Mouse (Mus musculus): Measurements from ENCODE around the gene Ptpa.
A peak's percentile ranks its signal among the peaks of the same experiment; 100 is the strongest.

Gene Ptpa

DNA sequence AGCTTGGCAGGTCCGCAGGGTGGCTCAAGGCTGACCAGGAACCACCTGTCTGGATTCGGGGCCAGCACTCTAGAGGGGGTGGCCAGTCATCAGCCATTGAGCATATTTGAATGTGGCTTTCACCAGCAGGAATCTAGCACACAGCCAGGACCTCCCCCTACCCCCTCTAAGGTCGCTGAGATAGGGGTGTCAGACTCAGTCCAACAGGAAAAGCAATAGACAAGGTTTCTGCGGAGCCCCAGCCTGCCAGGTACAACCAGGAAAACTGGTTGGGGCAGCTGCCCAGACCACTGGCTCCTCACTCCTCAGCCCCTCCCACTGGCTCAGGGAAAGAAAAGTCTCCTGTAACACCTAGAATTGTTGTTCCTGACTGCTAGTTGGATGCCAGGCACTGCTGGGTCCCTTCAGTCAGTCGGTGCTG, 47.5 kb downstream of the Ptpa start:
- no peak for DNase-seq (ENCODE audit: low read depth, low spot score)

DNA sequence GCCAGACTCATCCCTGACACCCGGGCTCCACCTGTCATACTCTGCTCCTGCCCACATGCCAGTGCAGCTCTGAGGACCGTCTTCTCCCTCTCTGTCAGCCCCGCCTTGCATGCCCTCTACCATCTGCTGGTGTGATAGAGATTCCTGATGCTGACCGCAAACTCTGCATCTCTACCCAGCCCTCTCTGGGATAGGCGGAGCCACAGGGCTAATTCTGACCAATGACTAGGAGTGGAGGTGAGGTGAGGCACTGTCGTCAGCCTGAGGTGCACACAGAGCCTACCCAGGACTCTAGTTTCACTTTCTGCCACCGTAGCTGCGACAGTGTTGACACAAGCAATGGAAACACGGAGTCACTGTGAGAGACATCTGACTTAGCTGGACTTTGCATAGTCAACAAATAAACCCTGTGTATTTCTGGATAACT, 48.1 kb downstream of the Ptpa start:
- peak; percentile 78 for DNase-seq (ENCODE audit: low read depth, low spot score)

DNA sequence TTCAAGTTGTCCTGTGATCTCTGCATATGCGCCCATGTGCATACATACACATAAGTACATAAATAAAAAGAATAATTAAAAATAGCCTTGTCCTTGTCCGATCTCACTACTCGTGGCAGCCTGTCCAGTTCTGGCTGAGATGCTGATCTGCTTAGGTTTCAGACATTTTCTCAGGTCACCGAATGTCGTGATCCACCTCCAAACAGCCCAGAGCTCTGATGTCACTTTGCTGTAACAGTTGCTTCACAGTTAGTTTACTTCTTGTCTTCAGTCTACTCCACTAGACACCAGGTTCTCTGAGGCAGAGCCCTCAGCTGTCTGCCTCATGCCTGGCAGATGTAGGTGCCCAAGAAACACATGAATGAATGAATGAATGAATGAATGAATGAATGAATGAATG, 48.6 kb downstream of the Ptpa start:
- no peak for DNase-seq (ENCODE audit: low read depth, low spot score)

DNA sequence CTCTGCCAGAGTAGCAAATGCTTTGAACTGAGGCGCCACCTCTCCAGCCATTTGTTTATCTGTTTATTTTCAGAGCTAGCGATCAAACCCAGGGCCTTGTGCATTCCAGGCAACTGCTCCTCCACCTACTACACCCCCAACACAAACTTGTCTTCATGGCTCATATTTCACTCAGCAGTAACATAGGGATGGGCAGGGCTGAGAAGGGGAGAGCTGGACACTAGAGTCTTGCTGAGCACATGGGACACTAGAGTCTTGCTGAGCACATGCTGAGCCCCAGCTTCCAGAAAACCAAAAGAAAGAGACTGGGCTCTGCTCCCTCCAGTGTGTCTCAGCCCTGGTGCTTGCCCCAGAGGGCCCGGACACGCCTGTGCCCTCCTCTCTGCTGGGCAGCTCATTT, 50.9 kb downstream of the Ptpa start:
- no peak for DNase-seq (ENCODE audit: low read depth, low spot score)

DNA sequence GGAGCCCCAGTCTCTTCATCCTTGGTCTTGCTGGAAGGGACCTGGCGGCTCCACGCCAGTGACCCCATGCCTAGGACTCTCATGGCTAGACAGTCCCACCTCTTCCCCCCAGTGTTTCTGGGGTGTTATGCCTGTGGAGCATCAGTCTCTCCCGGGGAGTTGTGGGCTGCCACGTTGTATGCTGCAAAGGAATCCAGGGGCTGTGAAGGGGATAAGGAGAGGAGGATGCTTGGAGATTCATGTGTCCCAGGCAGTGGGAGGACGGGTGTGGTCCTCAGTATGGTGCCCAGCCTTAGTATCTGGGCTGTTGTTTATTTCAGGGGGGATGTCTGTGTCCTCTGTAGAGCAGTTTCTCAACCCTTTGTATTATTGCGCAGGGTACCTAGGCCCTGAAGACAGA, 53.2 kb downstream of the Ptpa start:
- DNase-seq (ENCODE audit: low read depth, low spot score): no peak

DNA sequence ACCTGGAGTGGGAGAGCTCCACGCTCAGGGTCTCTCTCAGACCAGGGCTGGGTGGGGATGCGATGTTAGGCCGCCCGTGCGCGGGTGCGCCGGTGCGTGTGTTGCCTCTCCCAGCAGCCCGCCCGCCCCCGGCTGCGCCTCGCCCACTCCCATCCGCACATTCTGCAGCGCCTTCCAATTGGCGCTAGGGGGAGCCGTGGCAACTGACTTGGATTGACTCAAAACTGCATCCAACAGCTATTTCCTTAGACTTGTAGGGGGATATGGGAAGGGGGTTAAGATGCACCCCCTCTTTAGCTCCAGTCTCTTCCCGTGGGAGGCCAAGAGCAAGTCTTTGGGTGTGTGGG, 53.9 kb downstream of the Ptpa start:
- peak; percentile 91 for DNase-seq (ENCODE audit: low read depth, low spot score)

DNA sequence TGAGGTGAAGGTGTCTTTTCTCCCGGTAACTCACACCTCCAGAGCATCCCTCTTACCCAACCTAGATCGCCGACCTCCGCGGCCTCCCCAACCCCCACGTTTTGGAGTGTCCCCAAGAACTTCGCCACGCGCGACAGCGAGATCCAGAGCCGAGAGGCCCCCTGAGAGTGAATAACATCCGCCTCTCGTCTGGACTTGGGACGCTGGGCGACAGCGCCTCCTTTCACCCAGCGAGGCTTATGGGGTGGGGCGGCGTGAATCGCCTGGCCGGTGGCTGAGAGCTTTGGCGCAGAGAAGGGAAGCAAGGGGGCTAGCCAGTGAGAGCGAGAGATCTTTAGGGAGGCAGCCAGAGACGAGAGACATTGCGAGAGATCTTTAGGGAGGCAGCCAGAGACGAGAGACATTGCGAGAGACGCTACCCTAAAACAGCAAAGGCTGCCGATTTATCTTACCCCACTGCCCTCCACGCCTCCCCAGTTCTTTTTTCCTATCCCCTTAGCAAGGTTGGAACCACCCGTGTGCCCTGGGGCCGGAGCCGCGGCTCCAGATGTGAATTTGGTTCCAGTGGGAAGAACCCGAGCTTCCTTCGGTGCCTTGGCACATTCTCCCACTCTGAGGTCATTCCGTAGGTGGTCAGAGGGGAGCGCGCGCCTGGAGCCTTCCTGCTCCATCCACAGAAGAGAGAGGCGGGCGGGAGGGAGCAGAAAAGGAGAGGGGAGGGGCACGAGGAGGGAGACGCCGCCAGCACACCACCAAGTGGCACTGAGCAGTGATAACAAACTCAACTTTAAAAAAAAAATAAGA, 54.5 kb downstream of the Ptpa start:
- peak; percentile 88 for DNase-seq (ENCODE audit: low read depth, low spot score)

DNA sequence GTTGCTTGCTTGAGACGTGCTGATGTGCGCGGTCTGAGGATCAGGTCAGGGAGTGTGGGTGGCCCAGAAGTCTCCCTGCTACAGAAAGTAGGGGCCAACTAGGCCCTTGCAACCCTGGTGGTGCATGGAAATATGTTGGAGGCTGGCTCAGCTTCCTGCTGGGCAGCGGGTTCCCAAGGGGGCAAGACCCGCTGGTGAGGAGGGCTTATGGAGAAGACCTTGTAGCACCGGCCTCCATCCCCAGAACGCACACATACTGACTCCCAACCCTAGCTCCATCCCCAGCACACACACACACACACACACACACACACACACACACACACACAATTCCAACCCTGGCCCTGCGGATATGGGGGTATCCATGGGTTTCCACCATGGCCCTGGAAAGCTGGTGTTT, 55.2 kb downstream of the Ptpa start:
- DNase-seq (ENCODE audit: low read depth, low spot score): no peak

DNA sequence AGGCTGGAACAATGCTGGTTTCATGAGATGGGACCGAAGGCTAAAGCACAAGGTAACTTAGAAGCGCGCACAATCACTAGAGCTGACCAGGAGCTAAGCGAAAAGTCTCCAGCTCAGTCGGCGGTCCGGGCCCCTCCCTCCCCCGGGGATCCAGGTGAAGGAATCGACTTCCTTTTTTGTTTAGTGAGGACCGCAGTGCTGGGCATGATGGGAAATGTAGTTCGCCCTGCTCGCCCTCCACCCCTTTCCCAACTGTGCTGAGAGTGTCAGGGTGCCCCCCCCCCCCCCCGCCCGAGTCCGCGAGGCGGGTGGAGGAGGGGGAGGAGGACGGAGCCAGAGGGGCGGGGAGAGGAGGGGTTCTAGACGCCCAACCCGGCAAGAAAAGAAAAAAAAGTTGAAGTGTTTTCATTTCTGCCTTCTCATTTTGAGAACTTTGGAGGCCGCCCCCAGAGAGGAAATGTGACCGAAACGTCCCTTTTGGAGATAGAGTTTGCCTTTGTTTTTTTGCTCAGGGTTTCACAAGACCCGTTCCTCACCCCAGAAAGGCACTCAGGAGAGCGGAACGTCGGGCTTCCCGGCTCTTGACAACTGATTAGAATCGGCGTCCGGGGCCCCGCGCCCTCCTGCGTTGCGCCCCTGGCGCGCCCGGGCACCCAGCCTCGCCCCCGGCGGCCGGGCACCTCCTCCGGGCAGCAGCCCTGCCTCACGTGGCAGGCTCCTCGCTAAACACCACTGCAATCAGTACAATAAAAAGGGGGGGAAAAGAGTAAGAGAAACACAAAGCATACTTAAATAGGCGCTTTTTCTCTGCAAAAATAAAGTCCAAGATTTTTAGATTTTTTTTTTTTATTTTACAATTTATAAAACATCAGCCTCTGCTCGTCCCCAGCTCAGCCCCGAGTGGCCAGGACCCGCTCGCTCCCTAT, 56.2 kb downstream of the Ptpa start:
- peak; percentile 91 for DNase-seq (ENCODE audit: low read depth, low spot score)

DNA sequence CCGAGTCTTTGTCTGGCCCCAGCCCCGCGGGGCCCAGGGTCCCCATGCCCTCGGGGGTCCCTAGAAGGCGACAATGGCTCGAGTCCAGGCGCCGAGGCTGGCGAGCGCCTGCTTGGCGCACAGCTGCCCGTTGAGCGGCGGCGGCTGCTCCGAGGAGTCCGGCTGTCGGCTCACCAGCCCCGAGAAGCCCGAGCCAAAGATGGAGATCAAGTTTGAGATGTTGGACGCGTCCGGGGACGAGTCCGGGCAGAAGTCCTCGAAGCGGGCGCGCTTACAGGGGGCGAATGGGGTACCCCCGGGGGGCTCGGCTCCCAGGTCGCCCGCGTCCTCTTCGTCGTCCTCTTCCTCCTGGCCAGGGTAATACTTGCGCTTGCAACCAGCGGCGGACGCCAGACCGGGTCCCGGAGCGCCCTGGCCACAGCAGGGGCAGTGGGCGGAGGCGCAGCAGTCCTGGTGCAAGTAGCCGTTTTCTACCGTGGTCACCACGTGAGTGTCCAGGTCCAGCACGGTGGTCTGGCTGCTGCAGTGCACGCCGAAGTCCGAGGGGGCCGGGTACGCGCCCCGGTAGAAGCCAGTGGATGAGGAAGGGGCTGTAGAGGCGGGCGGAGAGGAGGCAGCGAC, 57.0 kb downstream of the Ptpa start:
- no peak for DNase-seq (ENCODE audit: low read depth, low spot score)

DNA sequence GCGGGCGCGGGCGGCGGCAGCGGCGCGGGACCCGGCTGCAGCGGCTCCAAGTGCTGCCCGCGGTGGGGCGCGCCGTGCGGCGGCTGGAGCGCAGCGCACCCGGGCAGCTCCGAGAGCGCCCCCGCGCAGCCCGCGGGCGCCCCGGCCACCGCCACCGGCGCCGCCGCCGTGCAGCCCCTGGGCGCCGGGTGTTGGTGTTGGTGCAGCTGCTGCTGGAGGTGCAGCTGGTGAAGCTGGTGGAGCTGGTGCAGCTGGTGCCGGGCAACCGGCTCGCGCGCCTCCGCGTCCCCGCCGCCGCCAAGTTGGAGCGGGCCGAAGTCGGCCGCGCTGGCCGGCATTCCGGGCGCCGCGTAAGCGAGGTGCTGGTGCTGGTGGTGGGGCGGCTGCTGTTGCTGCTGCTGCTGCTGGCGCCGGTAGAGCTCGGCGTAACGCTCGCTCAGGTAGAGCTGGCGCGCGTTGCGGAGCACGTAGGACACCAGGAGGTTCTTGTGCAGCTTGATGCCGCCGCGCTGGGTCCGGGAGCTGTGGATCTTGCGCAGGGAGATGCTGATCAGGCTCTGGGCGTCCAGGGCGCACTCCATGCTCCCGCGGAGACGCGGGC, 57.7 kb downstream of the Ptpa start:
- DNase-seq (ENCODE audit: low read depth, low spot score): no peak

DNA sequence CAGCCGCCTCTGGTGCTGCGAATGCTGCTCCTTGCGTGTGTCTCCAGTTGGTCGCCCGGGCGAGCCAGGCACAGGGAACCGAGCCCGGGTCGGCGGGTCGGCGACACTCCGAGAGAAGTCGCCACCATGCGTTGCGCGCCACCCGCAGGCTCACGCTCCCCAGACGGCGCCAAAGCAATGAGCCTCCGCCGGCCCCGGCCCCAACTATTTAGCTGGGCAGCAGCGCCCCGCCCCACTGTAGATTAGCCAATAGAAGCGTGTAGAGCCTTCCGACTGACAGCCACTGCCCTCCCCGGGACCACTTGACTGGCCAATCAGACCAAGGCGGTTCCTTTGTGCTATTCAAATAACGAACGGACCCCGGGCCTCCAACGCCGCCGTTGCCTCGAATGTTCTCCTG, 58.2 kb downstream of the Ptpa start, which contains the start of gene Ier5l:
Gene Ier5l (minus strand): TSS at position 181 of the 400 bp plus-strand sequence.
- peak; percentile 95 for DNase-seq (ENCODE audit: low read depth, low spot score)

DNA sequence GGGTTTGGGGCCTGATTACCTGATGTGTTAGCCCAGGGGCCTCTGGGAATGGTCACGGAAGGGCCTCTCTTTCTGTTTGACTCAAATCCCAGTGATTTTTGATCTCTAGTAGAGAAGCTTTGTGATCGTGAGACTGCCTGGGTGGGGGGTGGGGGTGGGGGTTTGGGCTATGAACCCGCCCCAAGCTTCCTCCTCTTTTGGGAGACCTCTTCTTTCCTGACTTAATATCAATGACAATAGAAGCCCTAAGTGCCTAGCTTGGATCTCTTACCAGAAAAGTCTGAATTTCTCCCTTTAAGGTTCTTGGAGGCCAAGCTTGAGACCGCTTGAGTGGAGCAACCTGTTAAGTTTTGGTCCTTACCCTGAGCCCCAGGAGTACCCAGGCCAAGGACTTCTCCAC, 58.9 kb downstream of the Ptpa start:
- no peak for DNase-seq (ENCODE audit: low read depth, low spot score)

DNA sequence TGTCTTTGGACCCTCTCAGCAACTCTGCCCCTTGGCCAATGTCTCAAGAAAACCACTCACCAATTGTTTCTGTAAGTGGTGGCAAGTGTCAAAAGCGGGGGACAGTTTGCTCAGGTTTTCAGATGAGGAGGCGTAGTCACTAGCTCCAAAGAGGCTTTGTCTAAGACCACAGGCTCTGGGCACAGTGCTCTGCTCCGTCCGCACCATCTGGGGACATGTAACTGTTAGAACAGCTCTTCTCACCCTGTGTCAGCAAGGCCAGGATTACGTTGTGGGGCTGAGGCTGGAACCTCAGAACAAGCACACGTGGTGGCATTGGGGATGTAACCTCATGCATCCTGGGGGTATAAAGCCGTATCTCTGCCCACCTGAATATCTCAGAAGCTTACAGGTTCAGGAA, 59.6 kb downstream of the Ptpa start:
- DNase-seq (ENCODE audit: low read depth, low spot score): no peak

DNA sequence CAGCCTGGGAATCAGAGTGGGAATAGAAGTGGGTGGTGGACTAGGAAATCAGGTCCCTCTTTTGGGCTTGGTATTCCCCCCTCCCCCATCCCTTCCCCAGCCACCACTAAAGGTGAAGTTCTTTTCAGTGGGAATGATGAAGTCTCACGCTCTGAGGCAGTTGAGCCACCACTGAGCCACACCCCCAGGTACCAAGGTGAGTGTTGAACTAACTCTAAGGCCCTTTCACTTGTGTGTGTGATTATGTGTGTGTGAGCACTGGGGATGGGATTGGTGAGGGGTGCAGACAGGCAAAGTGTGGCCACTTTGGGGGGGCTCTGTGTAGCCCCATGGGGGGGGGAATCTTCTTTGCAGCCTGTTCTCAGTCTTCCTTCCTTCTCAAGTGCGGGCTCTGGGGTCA, 60.4 kb downstream of the Ptpa start:
- DNase-seq (ENCODE audit: low read depth, low spot score): no peak

DNA sequence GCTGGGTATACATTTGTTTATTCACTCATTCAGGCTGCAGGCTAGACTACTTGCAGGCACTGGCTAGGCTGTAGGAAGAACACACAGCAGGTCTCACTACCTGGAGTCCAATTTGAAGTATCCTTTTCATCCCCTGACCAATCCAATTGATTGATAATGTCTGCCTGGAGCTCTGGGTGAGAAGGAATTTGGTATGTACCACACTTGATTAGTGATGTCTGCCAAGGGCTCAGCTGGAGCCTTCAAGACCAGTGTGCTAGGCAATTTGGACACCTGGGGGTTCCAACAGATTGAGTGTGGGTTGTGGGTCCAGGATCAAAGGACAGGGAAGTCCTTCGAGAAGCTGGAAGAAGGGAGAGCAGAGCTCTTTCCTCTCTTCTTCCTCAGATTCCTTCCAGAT, 62.7 kb downstream of the Ptpa start:
- no peak for DNase-seq (ENCODE audit: low read depth, low spot score)

DNA sequence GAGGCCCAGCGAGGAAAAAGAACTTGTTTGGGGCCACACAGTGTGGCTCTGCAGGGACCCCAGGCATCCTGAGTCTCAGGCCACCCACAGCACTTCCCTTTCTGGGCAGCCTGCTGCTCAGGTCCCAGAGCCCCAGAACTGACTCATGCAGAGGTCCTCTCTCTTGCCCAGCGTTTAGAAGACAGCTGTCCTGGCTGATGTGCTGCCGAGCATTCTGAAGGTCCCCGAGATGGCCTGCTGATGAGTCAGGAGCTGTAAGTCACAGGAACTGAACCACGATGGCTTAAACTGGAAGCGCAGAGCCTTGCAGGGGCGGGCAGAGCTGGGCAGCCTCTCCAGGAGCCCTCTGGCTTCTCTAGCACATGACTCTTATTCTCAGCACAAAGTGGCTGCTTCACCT, 71.8 kb downstream of the Ptpa start:
- no peak for DNase-seq (ENCODE audit: low read depth, low spot score)

DNA sequence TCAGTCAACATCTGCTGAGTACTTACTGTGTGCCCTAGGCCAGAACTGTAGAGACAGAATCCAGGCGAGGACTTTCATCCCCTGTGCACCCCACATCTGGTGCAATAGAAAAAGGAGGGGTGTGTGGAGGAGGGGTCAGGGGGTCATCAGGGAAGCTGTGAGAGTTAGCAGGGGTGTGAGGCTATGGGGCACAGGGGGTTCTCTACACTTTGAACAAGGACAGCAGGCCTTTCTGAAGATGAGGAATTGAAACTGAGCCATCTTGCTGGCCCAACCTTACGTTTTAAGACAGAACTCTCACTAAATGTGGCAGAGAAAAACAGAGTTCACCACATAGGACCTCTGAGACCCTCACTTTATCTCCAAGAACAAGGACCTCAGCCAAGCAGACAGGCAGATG, 74.5 kb downstream of the Ptpa start:
- DNase-seq (ENCODE audit: low read depth, low spot score): no peak

DNA sequence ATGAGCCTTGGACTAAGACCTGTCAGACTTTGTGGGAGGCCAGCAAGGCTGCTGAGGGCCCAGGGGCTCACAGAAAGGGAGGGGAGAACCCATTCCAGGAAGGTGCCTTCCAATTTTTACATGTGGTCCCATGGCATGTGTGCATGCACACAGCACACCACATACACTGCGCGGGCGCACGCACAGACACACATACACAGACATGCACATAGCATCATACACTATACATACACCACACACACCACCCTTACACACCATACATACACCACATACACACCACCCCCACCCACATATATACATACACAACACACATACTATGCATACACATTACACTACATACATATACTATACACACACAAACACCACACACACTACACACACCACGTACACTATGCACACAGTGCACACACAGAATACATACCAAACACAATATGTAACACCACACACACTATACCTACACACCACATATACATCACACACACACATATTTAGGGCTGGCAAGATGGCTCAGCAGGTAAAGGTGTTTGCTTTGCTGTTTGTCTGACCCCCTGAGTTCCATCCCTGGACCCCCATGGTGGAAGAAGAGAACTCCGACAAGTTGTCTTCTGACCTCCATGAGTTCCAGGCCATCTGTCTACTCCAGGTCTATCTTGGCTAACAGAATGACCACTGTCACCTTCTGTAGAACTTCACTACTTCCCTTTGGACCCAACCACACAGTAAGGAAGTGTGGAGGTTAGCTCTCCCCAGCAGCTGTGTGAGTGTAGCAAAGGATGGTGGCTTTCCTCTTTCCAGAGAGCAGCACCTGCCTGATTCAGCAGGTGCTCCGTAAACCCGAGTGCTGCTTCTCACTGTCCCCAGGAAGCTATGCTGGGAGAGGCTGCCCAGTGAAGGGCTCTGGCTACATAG, 79.4 kb downstream of the Ptpa start:
- DNase-seq (ENCODE audit: low read depth, low spot score): no peak

DNA sequence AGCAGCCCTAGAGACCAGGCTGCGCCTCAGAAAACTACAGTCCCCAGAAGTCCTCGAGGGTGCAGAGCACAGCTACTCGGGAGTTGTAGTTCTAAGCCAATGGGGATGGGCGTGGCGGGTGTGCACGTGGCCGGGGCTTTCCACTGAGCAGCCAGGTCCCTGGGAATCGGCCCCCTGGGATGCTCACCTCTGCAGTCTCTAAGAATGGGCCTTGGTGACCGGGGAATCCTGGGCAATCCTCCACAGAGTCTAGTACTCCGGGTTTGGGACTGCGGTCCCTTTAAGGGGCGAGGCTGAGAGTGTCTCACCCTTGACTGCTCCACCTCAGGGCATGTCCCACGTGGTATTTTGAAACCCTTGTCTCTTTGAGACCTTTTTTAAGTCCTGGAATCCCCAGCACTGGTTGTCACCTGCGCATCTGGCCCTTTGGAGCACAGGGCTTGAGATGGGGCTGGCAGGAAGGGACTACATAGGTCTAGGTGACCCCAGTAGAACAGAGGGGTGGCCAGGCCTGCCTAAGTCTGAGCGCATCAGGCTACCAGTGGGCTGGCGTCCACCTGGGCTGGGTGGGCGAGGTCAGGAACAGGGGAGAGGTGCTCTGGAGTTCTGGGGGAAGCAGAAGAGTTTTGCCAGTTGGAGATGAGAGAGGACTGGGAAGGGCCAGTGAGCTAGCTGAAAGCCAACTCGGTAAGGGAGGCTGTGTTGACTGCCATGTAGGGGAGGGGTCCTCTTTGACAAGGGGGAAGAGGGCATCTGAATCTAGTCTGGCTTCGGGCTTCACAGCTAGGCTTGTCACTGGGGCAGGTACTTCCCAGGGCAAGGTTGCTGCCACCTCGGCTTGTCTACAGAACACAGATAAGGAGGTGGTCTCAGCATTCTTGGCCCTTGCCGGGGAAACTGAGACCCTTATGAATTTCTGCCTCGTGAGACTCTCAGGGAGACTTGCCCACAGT, 80.3 kb downstream of the Ptpa start:
- peak; percentile 72 for DNase-seq (ENCODE audit: low read depth, low spot score)

Data from mesoderm, embryonic 11.5 days (tissue).